Mouse (Mus musculus) megakaryocyte, embryonic 14.5 days (primary cell): ENCODE measurements around the gene Taok3.

Experiments
- FLI1 ChIP-seq: IDR thresholded peaks from 2 replicates; pipeline ENCODE4 v1.6.1; 2012; ENCODE audit warnings: low read length, inconsistent platforms, mixed read lengths
- GATA1 ChIP-seq: IDR thresholded peaks from 3 replicates; pipeline ENCODE4 v1.6.1; 2012; ENCODE audit warnings: mixed read lengths, low read length, inconsistent platforms, borderline replicate concordance

GRCm38 (mm10) chr5:117302899-117303298, 183.0 kb downstream of the Taok3 start:
- TF ChIP-seq GATA1, result no peak
- TF ChIP-seq FLI1, result no peak
